In the genomic region with DNA sequence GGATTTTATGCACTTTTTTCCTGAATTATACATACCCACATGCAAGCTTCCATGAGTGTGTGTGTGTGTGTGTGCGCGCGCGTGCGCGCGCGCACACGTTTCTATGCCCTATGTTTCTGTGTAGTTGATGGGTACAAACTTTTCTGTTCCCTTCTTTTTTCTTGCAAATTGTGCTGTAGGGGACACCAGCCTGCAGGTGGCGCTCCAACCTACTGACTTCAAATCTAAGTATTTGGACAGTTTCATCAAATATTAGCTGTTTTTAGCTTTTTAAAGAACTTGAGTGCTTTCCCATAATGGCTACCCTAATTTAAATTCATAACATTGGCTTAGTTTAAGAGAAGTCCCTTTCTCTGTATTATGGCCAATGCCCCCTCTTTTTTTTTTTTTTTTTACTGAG, we compare ENCODE assay signal across 7 mouse cellular contexts.
A peak's percentile ranks its signal among the peaks of the same experiment; 100 is the strongest.
DNase-seq lines count a peak whose midpoint lies in the region.

No protein-coding gene starts in this region.

- DNase-seq in layer of hippocampus, adult 11-12 months (ENCODE audit: low spot score): peak; percentile 28
- DNase-seq in layer of hippocampus, adult 9-10 months (ENCODE audit: low spot score): no peak
- DNase-seq in ES-CJ7 (ENCODE audit: low read depth, low spot score) (peak; percentile 27), ZHBTc4 (ENCODE audit: low read depth, low spot score) (peak; percentile 30), MN1 (ENCODE audit: low spot score) (no peak)
- peak; percentile 11 to 19 for DNase-seq in layer of hippocampus, postnatal 36 days
- no peak for DNase-seq in urinary bladder, adult 2 months (ENCODE audit: low spot score)

Comparison
In these comparisons a context has a peak if more than half of its experiments do, and no peak if none do; other contexts are left out.
1. DNase-seq: peak in layer of hippocampus, adult 11-12 months (single experiment), ES-CJ7 (single experiment), ZHBTc4 (single experiment) and layer of hippocampus, postnatal 36 days (2 of 2); none in layer of hippocampus, adult 9-10 months (single experiment), urinary bladder, adult 2 months (single experiment) and MN1 (single experiment).